Mouse (Mus musculus) thymus, adult 2 months (tissue): ENCODE data around the gene Zfand2a. TPM values are rescaled to one million over a fixed set of nuclear protein-coding genes. Genes with fewer than 3 reads are reported as not detected.

Experiments used
- DNase-seq: peaks from one replicate; pipeline ENCODE4 v3.0.0; 2021
- H3K27ac ChIP-seq: fragments of 200-500 bp; 2 replicates; pipeline ENCODE4 v1.5.1; 2012; ENCODE audit warnings: low read length, control low read depth; ENCODE audit not compliant: control insufficient read depth, insufficient read depth
- H3K27me3 ChIP-seq: fragments of 200-500 bp; 2 replicates; pipeline ENCODE4 v1.6.1; 2012; ENCODE audit warnings: mild to moderate bottlenecking, low read length, moderate library complexity, mixed read lengths; ENCODE audit not compliant: control insufficient read depth, insufficient read depth
- H3K36me3 ChIP-seq: fragments of 200-500 bp; 2 replicates; pipeline ENCODE4 v1.6.1; 2012; ENCODE audit warnings: mild to moderate bottlenecking, low read length, moderate library complexity; ENCODE audit not compliant: control insufficient read depth, insufficient read depth
- H3K4me1 ChIP-seq: fragments of 200-500 bp; replicated peaks from 2 replicates; pipeline ENCODE4 v1.6.1; 2012; ENCODE audit warnings: low read length; ENCODE audit not compliant: control insufficient read depth, insufficient read depth
- H3K4me3 ChIP-seq: fragments of 200-500 bp; 2 replicates; pipeline ENCODE4 v1.5.1; 2012; ENCODE audit warnings: mild to moderate bottlenecking, low read length, control low read depth, moderate library complexity; ENCODE audit not compliant: control insufficient read depth, insufficient read depth
- CTCF ChIP-seq: fragments of 200-500 bp; IDR thresholded peaks from 2 replicates; pipeline ENCODE4 v1.5.1; 2012; ENCODE audit warnings: mild to moderate bottlenecking, control low read depth, low read length, moderate library complexity, borderline replicate concordance; ENCODE audit not compliant: control insufficient read depth, poor library complexity, insufficient read depth; ENCODE audit errors: extremely low read depth
- POLR2A ChIP-seq: fragments of 200-500 bp; IDR thresholded peaks from 2 replicates; pipeline ENCODE4 v1.6.1; 2012; ENCODE audit warnings: mild to moderate bottlenecking, low read length, control low read depth, moderate library complexity; ENCODE audit not compliant: control insufficient read depth, poor library complexity, insufficient read depth; ENCODE audit errors: extremely low read depth
- WGBS: fragments of 180-500 bp; shearing (Covaris S2); methylation state at CpG from one replicate; pipeline ENCODE4 v1.1.7; 2018; 5-methylcytosine and 5-hydroxymethylcytosine counted together
- polyA plus RNA-seq: library from polyadenylated mRNA; depleted of rRNA; stranded (reverse); fragments of >200 nt; gene quantifications from 2 replicates; pipeline ENCODE4 v1.2.3, GENCODE M21; 2012; rRNA removed

Zfand2a gene
- 15.5 and 15.9 TPM in 2 replicates for polyA plus RNA-seq

- Histone ChIP-seq H3K27me3 (no peaks in the 10 kb centered on the region), H3K36me3 (peaks cover 13% of the 10 kb centered on the region), H3K27ac (peak within 1 kb of the TSS; percentile 62; the same call in 1 of the 2 replicates), H3K4me1 (peaks cover 14% of the 10 kb centered on the region), H3K4me3 (peak within 1 kb of the TSS; percentile 78)
- TF ChIP-seq POLR2A (peak; percentile 56; the same call in 1 of the 2 replicates), CTCF (peak; percentile 16; the same call in 1 of the 2 replicates)
- under 1% methylated on average over 42 of the region's 42 CpGs for WGBS
- peak; percentile 98 for DNase-seq
Observed at GRCm38 (mm10) chr5:139484185-139484814, at the start of gene Zfand2a. Zfand2a (minus strand) TSS chr5:139484549.

GRCm38 (mm10) chr5:139528851-139529250, 44.5 kb upstream of the Zfand2a start:
- TF ChIP-seq POLR2A, result no peak
- no peak for TF ChIP-seq CTCF
- Histone ChIP-seq H3K27me3 (no peaks in the 10 kb centered on the region; the same call in 1 of the 2 replicates), H3K36me3 (no peaks in the 10 kb centered on the region), H3K4me3 (no peak overlapping the region), H3K27ac (no peak overlapping the region), H3K4me1 (no peaks in the 10 kb centered on the region)
- DNase-seq, result no peak
- 71% methylated on average over 7 of the region's 7 CpGs for WGBS

DNA sequence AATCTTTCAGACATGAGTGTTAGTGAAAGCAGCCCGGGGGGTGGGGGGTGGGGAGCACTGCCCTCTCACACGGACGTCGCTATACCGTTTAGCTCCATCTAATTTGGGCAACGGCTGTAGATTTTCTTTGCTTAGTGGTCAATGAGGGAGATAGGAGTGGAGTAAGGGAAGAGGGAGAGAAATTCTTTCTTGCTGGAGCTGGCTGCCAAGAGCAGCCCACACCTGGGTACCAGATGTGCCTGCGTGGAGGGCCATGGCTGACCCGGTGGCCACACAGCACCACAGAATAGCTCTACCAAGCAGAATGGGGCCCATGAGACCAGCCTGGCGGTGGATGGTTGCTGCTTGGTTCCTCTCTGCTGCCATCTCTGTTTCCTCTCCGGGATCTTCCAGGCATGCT, 37.6 kb upstream of the Zfand2a start:
- DNase-seq, result no peak
- Histone ChIP-seq H3K4me3 (no peak overlapping the region), H3K27me3 (no peaks in the 10 kb centered on the region), H3K36me3 (no peaks in the 10 kb centered on the region), H3K27ac (no peak overlapping the region), H3K4me1 (no peaks in the 10 kb centered on the region)
- WGBS, result 90% methylated on average over 10 of the region's 10 CpGs
- TF ChIP-seq CTCF (no peak), POLR2A (no peak)

- H3K27me3 ChIP-seq, result no peaks in the 10 kb centered on the region
- no peak for DNase-seq
- no peak overlapping the region for H3K27ac ChIP-seq
- no peak overlapping the region for H3K4me3 ChIP-seq
- no peaks in the 10 kb centered on the region for H3K4me1 ChIP-seq
- no peaks in the 10 kb centered on the region for H3K36me3 ChIP-seq
- 68% methylated on average over 14 of the region's 14 CpGs for WGBS
- TF ChIP-seq CTCF (no peak), POLR2A (no peak)
Observed at GRCm38 (mm10) chr5:139520069-139520834, 35.9 kb upstream of the Zfand2a start.

DNA sequence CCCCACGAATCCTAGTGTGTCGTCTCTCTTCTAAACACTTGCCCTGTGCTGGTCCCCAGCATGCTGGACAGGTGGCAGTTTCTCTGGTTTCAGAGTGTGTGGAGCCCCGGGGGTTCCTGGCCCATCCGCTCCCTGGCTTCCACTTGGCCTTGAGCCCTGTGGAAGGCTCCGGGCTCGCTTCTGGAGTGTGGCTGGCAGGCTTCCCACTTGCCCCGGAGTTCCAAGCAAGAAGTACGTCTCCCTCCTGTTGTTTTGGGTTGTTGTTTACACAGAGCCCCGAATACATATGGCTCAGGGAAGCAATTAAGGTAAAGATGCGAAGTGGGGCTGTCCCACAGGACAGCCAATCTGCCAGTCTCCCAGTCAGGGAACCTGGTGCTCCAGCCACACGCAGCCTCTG, 31.9 kb upstream of the Zfand2a start:
- 54% methylated on average over 11 of the region's 11 CpGs for WGBS
- DNase-seq, result no peak
- TF ChIP-seq CTCF, result no peak
- no peak for TF ChIP-seq POLR2A
- H3K4me1 ChIP-seq, result no peaks in the 10 kb centered on the region
- H3K27me3 ChIP-seq, result no peaks in the 10 kb centered on the region
- H3K36me3 ChIP-seq, result no peaks in the 10 kb centered on the region
- H3K4me3 ChIP-seq, result no peak overlapping the region
- H3K27ac ChIP-seq, result no peak overlapping the region

GRCm38 (mm10) chr5:139512201-139512600, 27.9 kb upstream of the Zfand2a start:
- Histone ChIP-seq H3K36me3 (no peaks in the 10 kb centered on the region), H3K27ac (no peak overlapping the region), H3K4me1 (no peaks in the 10 kb centered on the region), H3K4me3 (no peak overlapping the region), H3K27me3 (no peaks in the 10 kb centered on the region)
- TF ChIP-seq CTCF, result no peak
- TF ChIP-seq POLR2A, result no peak
- DNase-seq, result no peak
- 93% methylated on average over 4 of the region's 4 CpGs for WGBS
